Mouse (Mus musculus): ENCODE measurements around the gene Sf3b6.
"Not testable (repeated sequence)": the region's sequence is repeated elsewhere in the genome, so short reads cannot be mapped to it uniquely, and the experiment has no call there.

Gene Sf3b6

GRCm38 (mm10) chr12:4817361-4818101 is at the start of gene Sf3b6:
TSS of gene Sf3b6 (plus strand) at chr12:4817544.
- peak; percentile 97 for DNase-seq (ENCODE audit: low spot score in 2 of 2)

DNA sequence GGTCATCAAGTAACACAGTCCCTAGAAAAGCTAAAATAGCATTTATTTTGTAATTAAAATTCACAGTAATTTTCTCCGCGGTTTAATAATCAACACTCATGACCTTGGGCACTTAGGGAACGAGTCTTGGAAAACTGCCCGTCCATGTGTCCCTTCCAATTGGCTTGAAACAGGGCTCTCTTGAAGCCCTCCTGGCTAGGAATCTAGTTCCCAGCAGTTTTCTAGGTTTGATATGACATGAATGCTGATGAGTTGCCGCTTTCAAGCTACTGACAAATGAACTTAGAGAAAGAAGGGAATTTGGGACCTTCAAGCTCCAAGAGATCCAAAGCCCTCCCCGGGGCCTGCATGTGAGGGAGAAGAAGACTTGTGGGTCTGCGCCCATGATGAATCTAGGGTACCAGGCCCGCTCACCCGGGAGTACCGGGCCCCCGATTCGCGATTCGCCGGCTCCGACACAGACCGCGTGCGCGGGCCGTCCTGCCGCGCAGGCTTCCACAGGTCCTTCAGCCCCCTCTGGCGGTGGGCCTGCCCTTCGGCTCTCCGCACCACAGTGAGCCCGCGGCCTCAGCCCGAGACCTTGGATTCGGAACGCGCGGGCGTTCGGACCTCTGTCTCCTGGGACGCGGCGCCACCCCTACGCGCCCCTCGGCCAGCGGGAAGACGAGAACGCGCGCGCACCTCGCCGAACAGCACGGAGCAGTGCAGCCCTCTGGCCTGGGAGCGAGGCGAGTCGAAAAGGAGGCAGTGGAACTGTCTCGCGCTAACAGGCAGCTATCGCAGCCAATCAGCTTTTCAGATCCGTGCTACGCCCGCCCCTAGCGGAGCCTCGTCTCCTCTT is 48.6 kb upstream of the Sf3b6 start, which contains the start of the genes Pfn4 and Fam228b:
Pfn4 (plus strand) TSS at position 531 of the 841 bp plus-strand sequence.
Fam228b (minus strand) TSS at position 776 of the 841 bp plus-strand sequence.
- DNase-seq (ENCODE audit: low spot score in 2 of 2), result peak; percentile 92 to 93

DNA sequence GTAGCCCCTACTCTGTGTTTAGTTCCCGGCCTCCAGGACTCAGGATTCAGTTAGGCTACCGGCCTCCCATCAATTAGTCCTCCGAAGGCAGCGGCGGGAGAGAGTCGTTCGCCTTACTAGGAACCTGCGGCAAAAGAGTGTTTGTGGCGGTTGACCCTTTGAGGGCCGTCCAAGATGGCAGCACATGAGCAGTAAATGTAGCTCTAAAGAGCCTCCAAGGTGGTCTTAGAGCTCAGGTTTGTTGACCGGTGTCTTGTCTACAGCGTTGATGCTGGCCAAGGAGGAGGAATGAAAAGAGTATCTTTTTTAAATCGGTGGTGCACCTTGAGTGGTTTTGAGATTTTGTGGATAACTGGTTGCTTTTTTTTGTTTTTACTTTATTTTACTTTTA is 48.0 kb upstream of the Sf3b6 start:
- no peak for DNase-seq (ENCODE audit: low spot score in 2 of 2)

GRCm38 (mm10) chr12:4774895-4775587 is 42.3 kb upstream of the Sf3b6 start:
- no peak for DNase-seq (ENCODE audit: low spot score in 2 of 2)

- no peak for DNase-seq (ENCODE audit: low spot score in 2 of 2)
These were observed 41.8 kb upstream of the Sf3b6 start for GRCm38 (mm10) chr12:4775588-4775949.

DNA sequence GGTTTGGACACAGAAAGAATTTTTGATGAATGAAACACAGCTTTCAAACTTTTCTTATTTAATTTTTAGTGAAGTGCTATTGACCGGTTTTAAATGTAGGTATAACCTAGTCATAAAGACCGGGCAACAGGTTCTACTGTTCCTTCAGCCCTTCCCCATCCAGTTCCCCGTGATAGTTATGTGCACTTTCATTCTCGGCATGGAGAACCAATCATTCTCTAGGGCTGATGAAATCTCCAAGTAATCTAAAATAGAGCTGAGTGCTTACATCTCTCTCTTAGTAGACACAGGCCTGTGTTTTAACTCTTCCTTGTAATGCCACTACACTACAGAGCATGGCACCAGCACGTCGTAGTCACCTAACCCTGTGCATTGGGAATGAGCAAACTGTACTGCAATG is 39.6 kb upstream of the Sf3b6 start:
- no peak for DNase-seq (ENCODE audit: low spot score in 2 of 2)

DNA sequence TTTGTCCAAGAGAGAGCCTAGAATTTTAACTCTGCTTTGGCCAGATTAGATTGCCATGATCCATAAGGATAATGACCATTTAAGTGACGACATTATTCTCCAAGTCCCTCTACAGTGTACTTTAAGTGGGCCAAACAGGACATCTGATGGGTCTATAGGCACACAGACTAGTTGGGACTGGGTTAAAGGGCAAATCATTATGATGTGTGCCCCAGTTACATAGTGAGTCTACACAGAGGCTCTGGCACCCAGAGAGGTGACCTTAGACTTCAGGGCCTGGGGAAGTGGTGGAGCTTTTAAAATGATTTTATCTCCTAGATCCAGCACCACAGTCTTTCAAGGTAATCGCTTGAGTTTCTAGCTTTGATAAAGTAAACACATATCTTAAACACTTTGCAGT is 37.1 kb upstream of the Sf3b6 start:
- DNase-seq (ENCODE audit: low spot score in 2 of 2), result no peak

- DNase-seq (ENCODE audit: low spot score in 2 of 2), result no peak
These were observed 36.1 kb upstream of the Sf3b6 start for GRCm38 (mm10) chr12:4781270-4781669.

DNA sequence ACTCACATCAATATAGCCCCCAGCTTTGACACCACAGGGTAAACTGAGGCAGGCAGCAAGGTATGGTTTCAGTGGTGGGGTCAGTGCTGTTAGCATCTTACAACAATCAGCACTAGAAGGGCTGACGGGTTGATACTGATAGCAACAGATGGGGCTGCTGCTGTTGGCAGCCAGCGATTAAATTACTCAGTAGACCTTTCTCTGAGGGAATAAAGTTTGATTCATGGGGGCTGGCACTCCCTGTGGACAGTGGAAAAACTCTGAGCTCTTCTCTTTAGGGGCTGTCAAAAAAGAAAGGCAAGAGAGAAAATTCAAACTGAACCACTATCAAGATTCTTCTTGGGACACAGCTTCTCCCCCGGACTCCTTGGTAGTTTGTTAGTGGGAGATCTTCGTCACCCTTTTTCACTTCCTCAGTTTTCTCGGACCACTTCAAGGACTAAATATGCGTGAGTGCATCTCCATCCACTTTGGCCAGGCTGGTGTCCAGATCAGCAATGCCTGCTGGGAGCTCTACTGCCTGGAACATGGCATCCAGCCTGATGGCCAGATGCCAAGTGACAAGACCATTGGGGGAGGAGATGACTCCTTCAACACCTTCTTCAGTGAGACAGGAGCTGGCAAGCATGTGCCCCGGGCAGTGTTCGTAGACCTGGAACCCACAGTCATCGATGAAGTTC is 35.5 kb upstream of the Sf3b6 start:
- not testable (repeated sequence) for DNase-seq (ENCODE audit: low spot score in 2 of 2)

DNA sequence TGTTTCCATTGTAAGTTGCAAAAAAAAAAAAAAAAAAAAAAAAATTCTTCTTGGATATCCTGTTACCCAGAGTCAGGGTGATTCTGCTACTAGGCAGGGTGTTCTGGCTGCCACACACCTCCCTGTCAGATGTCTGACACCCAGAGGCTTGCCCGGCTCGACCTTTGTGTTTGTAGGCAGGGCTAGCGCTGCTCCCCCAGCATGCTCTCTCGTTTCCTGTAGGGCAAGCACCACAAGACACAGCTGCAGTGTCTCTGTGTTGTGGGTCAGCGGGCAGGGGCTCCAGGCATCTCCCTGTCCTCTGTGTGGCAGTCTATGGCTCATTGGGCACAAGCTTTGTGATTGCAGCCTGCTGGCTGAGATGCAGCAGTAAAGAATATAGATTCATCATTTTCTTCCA is 33.7 kb upstream of the Sf3b6 start:
- DNase-seq (ENCODE audit: low spot score in 2 of 2), result no peak

- no peak for DNase-seq (ENCODE audit: low spot score in 2 of 2)
These were observed 32.9 kb upstream of the Sf3b6 start for GRCm38 (mm10) chr12:4784466-4784865.

- not testable (repeated sequence) for DNase-seq (ENCODE audit: low spot score in 2 of 2)
These were observed 29.2 kb upstream of the Sf3b6 start for GRCm38 (mm10) chr12:4788128-4788527.

DNA sequence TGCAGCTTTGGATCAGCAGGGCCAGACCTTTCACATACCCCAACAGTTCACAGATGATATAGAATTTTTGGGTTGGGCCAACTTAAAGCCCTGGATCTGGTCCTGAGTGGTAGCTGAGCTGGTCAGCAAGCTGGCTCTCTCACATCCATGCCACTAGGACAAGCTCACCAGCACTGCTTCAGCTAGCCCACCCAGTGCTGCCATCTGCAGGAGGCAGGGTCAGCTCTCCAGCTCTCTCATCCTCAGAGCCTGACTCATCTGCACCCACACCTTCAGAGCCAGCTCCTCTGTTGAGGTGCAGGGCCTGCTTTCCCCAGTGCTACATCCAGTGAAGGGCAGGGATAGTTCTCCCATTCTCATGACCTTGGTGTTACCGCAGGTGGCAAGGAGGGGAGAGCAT is 23.6 kb upstream of the Sf3b6 start:
- DNase-seq (ENCODE audit: low spot score in 2 of 2), result no peak

- not testable (repeated sequence) for DNase-seq (ENCODE audit: low spot score in 2 of 2)
These were observed 19.9 kb upstream of the Sf3b6 start for GRCm38 (mm10) chr12:4797471-4797870.

GRCm38 (mm10) chr12:4811036-4811435 is 6.3 kb upstream of the Sf3b6 start:
- DNase-seq (ENCODE audit: low spot score in 2 of 2), result no peak

DNA sequence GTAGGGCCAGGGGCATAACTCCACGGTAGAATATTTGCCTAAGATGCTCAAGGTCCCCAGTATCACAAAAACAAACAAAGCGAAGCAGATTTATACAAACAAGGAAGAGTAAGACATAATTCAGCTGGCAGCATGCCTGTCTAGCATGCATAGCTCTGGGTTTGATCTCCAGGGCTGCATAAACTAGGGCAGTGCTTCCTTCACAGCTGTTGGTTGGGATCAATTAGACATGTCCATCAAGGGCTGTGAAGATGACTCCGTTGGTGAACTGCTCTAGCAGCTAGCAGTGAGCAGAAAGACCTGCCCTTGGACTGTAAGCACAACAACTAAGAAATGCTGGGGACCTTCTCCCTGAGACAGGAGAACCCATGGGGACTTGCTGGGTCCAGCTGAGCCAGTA is 5.6 kb upstream of the Sf3b6 start:
- no peak for DNase-seq (ENCODE audit: low spot score in 2 of 2)

DNA sequence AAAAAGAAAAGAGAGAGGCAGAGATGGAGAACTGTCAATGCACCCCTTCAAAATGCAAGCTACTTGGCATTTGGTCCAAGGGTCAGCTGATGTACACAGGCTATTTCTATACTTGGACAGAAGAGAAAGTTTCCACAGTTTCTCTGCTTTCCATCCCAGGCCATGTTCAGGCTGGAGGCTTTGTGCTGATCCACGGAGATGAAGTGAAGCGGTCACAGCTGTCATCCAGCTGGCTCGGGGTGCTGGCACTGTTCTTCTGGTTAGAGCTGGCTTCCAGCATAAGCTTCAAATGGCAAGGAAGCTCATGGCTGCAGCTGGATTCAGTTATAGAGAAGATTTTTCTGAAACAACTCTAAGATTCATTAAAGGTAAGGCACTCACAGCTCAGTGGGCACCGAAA is 3.7 kb upstream of the Sf3b6 start:
- DNase-seq (ENCODE audit: low spot score in 2 of 2), result no peak

DNA sequence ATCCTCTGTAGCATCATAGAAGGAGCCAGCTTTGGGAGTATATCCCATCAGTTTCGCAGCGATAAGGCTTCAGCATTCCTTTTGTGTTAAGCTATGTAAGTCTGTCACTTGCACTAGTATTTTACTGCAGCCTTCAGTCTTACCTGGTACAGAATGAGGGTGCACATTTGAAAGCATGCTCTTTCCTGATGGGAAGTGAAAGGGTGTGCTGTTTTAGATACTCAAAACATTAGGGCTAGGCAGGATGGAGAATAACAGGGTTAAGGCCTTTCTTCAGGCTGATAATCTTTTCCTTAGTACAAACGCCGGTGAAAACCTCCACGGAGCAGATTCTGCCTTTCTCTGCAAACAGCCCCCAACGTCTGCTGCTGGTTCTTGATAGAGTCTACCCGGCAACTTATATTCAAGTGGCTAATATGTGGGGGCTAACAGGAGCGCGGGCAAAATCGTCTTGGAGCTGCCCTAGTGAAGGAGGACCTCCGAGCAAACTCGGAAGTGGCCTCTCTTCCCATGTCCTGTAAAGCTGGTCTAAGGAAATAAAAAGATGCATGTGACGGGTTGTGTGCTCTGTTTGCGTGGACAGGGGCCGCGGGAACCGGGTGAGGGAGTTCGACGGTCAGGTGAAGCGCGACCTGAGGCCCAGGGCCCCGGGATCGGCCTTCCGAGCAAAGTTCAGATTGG is 524 bp upstream of the Sf3b6 start:
- DNase-seq (ENCODE audit: low spot score in 2 of 2), result no peak

- DNase-seq (ENCODE audit: low spot score in 2 of 2), result no peak
These were observed 9.9 kb downstream of the Sf3b6 start for GRCm38 (mm10) chr12:4827256-4827655.

GRCm38 (mm10) chr12:4836959-4837358 is 19.6 kb downstream of the Sf3b6 start:
- no peak for DNase-seq (ENCODE audit: low spot score in 2 of 2)

DNA sequence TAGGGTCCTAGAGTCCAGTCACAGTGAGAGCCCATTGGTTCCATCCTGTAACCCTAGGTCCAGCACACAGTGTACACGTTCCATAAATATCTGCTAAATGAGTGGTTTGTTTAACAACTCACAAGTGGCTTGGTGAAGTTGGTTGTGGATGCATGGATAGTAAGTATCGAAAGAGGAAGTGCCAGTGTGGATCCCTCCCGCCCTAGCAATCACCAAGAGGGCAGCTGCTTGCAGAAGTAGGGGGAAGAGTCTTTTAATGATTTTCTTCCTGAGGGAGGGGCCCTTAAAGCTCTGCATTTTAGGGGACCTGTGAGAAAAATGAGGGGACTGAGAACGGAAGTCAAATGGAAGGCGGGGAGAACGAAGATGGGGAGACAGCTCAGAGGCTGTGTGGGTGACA is 22.7 kb downstream of the Sf3b6 start:
- no peak for DNase-seq (ENCODE audit: low spot score in 2 of 2)
